Mouse (Mus musculus) B cell, adult 2 months (primary cell): ENCODE measurements around the gene Gm21836.
"Not testable (repeated sequence)": the region's sequence is repeated elsewhere in the genome, so short reads cannot be mapped to it uniquely, and the experiment has no call there.

Source experiments
- DNase-seq, 2 experiments: peaks; one replicate each; pipeline ENCODE4 v3.0.0; 2022

Gm21836 gene

GRCm38 (mm10) chr9:124493693-124494092 is at the start of gene Gm21836:
Gene Gm21836, minus strand, starts transcription at chr9:124493793.
- DNase-seq = not testable (repeated sequence)

DNA sequence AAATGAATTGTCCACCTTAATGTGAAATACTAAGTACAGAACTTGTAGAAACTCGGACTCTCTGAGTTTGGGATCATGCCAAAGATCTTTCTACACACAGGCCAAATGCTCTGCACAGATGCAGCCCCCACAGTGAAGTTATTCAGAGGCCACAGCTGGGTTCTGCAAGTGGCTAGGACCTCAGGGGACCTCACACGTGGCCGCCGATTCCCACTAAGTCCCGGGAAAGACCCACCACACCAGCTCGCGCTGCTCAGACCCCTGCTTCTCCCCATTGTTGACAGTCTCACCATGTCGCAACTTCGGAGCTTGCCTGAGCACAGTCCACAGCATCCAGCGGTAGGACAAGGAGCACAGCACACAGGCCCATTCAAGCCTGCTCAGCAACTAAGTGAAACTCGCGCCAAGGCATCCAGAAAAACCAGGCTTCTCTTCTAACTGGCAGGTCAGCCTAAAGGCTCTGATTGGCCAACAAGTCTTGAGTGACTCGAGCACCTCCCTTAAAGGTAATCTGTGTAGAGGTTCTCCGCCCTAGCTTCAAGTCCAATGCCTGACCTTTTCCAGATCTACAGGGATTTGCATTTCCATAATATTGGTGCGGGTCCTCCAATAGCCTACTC is 13.1 kb downstream of the Gm21836 start:
- not testable (repeated sequence) for DNase-seq

DNA sequence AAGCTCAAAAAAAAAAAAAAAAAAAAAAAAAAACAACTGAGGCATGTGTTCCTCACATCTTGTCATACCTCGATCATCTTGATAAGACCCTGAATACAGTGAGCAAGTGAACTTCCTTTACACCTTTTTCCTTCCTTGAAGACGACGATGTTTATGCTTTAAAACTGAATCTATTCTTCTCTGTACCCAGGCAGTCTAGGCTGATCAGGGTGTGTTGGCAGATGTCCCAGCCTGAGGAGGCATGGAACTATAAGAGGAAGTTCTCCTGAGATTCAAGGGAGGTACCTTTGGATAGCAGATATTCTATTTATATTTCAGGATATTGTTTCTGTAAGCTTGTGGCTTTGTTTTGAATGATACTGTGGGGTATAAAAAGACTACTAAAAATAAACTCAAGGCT is 15.5 kb downstream of the Gm21836 start:
- DNase-seq = no peak

DNA sequence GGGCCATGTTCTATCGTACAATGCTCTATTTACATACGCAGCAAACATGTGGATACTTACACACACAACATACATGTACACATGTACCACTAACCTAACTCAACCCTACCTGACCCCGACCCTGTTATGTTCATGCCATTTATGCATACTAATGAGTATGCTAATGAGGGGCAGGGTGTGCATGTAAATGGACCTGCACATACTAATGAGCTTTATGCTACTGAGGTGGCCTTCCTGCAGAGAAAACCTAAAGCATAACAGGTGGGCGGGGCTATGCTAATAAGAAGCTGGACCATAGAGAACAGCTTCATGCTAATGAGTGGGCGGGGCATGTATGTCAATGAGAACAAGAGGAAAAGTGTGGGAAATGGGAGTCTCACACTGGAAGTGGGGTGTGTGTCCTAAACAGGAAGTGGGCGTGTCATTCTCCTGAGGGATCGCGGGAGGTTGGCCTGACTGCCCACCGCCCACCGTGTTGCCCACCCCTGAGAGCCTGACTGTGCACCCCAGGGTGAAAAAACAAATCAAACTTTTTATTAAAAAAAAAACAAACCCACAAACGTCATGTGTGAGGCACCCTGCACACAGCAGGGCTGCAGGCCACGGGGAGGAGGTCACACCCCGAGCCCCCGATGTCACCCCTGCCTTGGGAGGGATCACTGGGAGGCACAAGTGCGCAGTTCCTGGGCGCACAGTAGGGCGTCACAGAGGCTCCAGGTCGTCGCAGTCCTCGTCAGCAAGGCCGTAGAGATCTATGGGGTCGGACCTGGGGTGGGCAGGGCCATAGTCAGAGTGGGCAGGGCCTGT is 17.3 kb downstream of the Gm21836 start, which contains the start of gene Ppp2r3d:
TSS of gene Ppp2r3d (minus strand) at position 803 of the 807 bp plus-strand sequence.
- DNase-seq = peak; percentile 42 to 50

DNA sequence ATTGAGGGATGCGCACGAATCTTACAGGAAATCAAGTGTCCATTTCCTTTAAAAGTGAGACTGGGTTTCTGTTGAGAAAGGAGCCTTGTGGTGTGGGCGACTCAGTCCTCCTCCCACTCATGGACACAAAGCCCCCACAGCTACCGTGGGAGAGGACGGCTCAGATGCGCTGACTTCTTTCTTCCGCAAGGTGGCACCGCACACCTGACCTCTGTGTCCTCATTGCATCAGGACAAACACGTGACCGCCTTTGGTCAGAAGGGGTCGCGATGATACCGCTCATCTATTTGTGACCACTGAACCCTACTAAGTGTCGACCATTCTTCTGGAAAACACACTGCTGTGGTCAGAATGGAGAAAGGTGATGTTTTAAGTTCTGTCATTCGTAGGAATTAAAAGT is 17.9 kb downstream of the Gm21836 start:
- peak in 1 of 2 experiments; percentile 19 for DNase-seq

DNA sequence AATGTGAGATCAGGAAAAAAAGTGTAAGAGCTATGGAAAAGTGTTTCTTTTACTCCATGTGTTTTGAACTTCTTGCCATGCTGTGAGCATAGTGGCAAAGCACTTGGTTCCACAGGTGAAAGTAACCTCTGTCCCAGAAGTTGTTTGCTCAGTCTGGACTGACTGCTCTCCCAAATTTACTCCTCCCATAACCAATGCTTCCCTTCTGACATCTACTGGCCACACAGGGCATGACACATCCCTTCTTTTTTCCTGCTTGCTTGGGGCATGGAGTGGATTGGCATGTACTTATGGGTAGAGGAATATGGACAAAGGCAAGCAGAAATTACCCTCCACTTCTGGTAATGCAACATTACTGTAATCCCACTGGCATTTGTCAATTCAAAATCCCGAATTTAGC is 37.0 kb downstream of the Gm21836 start:
- no peak for DNase-seq
